Mouse (Mus musculus) layer of hippocampus, adult 9-10 months (tissue): Measurements from ENCODE around the gene Sesn2.
A peak's percentile ranks its signal among the peaks of the same experiment; 100 is the strongest.
"Not testable (repeated sequence)": the region's sequence is repeated elsewhere in the genome, so short reads cannot be mapped to it uniquely, and the experiment has no call there.

Experiments
- DNase-seq: peaks from one replicate; pipeline ENCODE4 v3.0.0; 2022; ENCODE audit warnings: low spot score

Gene Sesn2

DNA sequence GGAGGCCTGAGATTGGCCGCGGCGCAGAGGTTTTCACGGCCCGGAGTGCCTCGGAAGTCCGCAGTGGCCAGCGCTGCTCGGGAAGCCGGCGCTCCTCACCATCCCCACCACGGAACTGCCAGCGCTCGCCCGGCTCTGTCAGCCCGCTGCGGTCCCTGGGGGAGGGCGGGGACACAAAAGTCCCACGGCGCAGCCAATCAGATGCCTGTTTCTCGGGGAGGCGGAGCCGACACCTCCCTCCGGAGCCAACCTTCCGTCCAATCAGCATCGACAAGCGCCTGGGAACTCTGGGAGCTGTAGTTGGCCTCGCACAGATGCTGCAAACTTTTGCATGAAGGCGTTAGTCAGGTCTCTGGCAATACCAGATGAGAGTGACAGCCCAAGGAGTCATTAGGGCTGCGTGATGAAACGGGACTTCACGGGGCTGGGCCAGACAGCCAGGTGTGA is at the start of gene Sesn2:
Gene Sesn2, minus strand, starts transcription at position 150 of the 447 bp plus-strand sequence.
- peak; percentile 90 for DNase-seq

- DNase-seq = not testable (repeated sequence)
Observed at GRCm38 (mm10) chr4:132555550-132555949, 45.2 kb upstream of the Sesn2 start.

DNA sequence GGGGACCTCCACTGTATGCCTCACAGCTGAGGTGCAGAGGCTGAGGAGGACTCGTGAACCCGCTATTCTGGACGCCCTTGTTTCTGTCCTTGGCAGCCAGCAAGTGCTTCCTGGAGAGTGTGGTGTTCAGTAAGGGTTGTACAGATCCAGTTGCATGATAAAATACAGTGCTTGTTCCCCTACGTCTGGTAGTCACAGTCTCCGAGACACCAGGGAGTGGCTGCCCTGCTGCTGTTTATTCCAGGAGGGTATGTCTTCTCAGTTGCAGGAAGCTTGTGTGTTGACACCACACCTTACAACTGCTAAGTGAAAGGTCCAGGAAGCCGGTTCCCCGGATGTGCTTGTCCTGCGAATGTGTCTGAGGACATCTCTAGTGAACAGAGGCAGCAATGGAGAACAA is 44.4 kb upstream of the Sesn2 start:
- no peak for DNase-seq

GRCm38 (mm10) chr4:132554221-132554620 is 43.9 kb upstream of the Sesn2 start:
- DNase-seq = no peak

GRCm38 (mm10) chr4:132545851-132546250 is 35.5 kb upstream of the Sesn2 start:
- DNase-seq = no peak

DNA sequence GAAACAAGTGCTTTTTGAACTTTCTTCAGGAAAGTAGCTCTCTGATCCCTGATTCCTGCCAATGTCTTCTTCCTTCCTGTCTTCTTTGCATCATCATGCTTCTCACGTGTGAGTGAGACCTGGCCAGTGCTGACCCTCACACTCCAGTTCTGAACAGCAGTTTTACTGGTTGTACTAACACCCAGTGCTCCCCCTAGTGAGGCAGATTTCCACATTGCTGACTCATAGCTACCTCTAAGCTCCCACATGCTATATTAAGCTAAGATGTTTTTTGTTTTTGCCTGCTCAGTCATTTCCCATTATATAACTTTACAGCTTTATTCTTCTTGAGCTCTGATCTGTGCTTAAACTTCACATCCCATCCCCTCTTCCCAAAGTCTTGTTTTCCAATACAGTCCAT is 32.4 kb upstream of the Sesn2 start:
- DNase-seq = no peak

- DNase-seq = no peak
Observed at GRCm38 (mm10) chr4:132541413-132541812, 31.1 kb upstream of the Sesn2 start.

DNA sequence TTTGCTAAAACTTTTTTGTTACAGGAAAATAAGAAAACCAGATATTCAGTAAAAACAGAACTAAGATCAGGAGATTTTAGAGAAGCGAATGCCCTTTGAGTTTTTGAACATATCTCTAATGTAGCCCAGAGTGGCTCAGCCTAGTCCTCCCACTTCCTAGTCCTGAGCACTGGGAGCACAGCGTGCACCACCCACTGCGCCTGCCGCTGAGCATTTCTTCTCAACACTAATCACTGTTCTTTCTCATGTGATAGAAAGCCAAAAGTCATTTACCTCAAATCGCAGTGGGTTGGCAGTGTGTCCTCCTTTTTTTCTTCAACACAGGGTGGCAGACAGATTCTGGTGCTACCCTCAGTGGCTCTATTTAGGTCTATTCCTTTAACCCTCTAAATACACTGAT is 29.2 kb upstream of the Sesn2 start:
- no peak for DNase-seq

- DNase-seq = peak; percentile 71
Observed at GRCm38 (mm10) chr4:132535406-132536121, 25.3 kb upstream of the Sesn2 start, which contains the start of gene Dnajc8. TSS of gene Dnajc8 (plus strand) at chr4:132535550.

DNA sequence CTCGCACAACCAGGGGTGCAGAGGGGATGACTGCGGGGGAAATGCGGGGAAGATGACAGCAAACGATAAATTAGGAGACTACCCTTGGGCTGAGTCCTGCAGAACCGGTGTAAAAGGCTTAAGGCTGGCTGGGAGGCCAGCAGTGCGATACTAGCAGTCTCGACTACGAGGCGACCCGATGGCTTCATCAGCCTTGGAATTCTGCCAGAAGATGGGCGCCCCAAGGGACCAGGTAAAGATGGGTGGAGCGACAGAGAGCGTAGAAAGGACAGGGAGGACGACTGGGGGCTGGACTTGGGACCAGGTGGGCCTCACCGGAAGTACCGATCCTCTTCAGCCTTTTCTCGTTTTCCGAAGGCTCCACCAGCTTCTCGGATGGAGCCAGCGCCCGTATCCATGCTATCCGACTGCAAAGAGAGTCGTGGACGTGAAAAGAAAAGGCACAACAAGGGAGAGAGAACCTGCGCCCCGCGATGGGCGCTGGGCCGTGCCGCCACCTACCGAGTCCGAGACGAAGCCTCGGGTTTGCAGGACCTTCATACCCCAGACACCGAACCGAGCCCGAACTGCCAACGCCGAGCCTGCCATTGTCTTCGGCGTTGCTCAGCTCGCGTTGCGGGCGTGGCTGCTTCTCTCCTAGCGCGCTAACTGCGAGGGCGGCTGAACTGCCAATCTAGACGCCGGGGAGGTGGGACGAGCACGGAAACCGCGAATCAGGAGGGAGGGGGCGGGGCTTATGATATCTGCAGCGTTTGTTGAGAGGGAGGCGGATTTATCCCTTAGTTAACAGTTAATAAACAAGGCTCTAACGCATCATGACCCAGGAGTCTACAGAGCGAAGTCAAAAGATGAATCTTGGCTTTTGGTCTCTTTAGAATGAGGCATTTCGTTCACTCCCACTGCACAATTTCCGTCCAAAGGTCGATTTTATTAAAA is 22.9 kb upstream of the Sesn2 start, which contains the start of gene Atpif1:
Gene Atpif1, minus strand, starts transcription at position 679 of the 936 bp plus-strand sequence.
- no peak for DNase-seq

- DNase-seq = no peak
Observed at GRCm38 (mm10) chr4:132532496-132532895, 22.2 kb upstream of the Sesn2 start.

DNA sequence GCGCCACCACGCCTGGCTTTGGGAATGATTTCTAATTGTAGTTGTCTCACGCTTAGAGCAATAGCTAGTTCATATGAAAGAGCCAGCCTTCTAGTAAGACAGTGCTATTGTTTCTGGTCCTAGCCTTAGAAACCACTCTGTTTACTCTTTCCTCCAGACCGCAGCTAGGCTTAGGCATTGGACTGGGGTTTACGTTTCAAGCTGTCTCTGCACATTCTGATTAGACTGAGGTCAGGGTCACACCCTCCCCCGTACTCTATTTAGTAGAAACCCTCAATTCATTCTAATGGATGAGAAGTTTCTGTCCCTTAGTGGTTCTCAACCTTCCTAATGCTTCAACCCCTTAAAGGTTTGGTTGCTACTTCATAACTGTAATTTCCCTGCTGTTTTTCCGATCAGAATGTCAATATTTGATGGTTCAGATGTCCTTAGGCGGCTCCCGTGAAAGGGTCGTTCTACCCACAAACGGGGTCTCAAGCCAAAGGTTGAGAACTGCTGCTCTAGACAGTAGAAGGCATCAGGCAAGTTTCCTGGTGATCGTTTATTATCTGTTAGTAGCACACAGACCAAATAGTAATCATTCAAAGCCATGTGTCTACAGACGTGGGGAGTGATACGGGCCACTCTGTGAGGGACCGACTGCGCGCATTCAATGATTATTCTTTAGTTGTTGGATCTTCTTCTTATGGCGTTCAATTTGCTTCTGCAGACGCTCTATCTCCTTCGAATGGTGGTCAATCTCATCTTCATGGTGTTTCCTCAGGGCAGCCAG is 19.9 kb upstream of the Sesn2 start:
- no peak for DNase-seq

DNA sequence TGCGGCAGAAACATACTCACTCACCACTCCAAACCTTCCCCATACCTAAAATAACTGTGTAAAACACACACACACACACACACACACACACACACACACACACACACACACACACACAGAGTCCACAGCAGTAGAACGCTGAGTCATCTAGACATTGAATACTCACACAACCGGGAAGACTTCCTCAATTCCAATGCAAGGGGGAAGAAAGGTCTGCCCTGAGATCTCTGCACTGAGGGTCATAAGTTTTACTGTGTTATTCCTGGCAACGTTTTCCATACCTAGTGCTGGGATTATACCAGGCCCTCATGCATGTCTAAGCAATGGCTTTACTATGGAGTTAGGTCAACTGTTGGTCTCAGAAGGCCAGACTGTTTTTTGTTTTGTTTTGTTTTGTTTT is 19.0 kb upstream of the Sesn2 start:
- DNase-seq = no peak

GRCm38 (mm10) chr4:132527917-132528522 is 17.7 kb upstream of the Sesn2 start:
- DNase-seq = no peak

DNA sequence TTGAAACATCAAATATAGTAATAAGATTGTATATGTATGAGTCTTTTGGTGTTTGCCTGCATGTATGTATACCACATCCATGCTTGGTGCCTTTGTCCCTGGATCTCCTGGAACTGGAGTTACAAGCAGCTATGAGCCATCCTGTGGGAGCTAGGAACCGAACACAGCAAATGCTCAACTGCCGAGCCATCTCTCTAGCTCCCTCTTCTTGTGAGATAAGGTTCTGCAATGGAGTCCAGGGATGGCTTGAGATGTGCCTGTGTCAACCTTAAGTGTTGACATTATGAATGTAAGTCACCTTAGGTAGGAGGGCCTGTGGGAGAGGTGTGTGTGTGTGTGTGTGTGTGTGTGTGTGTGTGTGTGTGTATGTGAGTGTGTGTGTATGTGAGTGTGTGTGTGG is 16.4 kb upstream of the Sesn2 start:
- DNase-seq = no peak

- no peak for DNase-seq
Observed at GRCm38 (mm10) chr4:132524808-132525207, 14.5 kb upstream of the Sesn2 start.

GRCm38 (mm10) chr4:132524321-132524741 is 14.0 kb upstream of the Sesn2 start:
- DNase-seq = no peak

GRCm38 (mm10) chr4:132519188-132519587 is 8.9 kb upstream of the Sesn2 start:
- DNase-seq = no peak

- no peak for DNase-seq
Observed at GRCm38 (mm10) chr4:132518066-132518465, 7.8 kb upstream of the Sesn2 start.

GRCm38 (mm10) chr4:132515369-132516155 is 5.3 kb upstream of the Sesn2 start:
- DNase-seq = peak; percentile 86
